Mouse (Mus musculus) layer of hippocampus, postnatal 10 days (tissue): ENCODE data around the gene Ctsa. TPM values are rescaled to one million over a fixed set of nuclear protein-coding genes. Genes with fewer than 3 reads are reported as not detected.
"Not testable (repeated sequence)": the region's sequence is repeated elsewhere in the genome, so short reads cannot be mapped to it uniquely, and the experiment has no call there.

Source experiments
- DNase-seq, 2 experiments: peaks; one replicate each; pipeline ENCODE4 v3.0.0; 2021; ENCODE audit warnings: low spot score in 2 of 2
- total RNA-seq, 2 experiments: library from RNA; stranded (reverse); gene quantifications; 2 replicates each; pipeline ENCODE4 v1.2.3; 2021

Ctsa gene
- total RNA-seq, 2 experiments from 2014 or later: 70.8 to 76.9 TPM

DNA sequence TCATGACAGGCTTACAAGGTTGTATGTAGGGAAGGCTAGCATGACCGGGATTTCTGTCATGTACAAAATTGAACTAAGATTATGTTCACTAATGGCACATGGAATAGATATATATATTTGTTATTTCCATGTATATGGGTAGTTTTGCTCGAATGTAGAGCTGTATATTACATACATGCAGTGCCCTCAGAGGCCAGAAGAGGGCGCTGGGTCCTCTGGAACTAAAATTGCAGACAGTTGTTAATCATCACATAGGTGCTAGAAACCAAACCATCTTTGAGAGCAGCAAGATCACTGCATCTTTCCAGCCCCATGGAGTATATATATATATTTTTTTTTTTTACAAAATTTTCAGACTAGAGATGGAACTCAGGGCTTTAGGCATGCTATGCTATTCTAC, 13.1 kb downstream of the Ctsa start:
- DNase-seq: no peak

DNA sequence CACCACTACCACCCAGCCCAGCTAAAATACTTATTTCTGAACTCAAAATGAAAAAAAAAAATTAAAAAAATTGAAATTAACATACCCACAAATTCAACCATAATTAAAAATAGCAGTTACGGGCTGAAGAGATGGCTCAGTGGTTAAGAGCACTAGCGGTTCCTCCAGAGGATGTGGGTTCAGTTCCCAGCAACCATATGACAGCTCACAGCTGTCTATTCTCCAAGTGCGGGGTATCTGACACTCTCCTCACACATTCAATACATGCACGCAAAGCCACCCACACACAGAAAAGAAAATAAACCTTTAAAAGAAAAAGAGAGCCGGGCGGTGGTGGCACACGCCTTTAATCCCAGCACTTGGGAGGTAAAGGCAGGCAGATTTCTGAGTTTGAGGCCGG, 17.4 kb downstream of the Ctsa start:
- no peak for DNase-seq

DNA sequence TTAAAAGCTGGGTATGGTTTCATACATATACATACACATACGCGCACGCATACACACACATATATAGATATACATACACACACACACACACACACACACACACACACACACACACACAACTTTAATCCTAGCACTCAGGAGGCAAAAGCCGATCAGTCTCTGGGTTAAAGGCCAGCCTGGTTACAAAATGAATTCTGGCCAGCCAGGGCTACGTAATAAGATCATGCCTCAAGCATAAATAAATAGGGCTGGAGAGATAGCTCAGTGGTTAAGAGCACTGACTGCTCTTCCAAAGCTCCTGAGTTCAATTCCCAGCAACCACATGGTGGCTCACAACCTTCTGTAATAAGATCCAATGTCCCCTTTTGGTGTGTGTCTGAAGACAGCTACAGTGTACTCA, 22.9 kb downstream of the Ctsa start:
- not testable (repeated sequence) for DNase-seq

DNA sequence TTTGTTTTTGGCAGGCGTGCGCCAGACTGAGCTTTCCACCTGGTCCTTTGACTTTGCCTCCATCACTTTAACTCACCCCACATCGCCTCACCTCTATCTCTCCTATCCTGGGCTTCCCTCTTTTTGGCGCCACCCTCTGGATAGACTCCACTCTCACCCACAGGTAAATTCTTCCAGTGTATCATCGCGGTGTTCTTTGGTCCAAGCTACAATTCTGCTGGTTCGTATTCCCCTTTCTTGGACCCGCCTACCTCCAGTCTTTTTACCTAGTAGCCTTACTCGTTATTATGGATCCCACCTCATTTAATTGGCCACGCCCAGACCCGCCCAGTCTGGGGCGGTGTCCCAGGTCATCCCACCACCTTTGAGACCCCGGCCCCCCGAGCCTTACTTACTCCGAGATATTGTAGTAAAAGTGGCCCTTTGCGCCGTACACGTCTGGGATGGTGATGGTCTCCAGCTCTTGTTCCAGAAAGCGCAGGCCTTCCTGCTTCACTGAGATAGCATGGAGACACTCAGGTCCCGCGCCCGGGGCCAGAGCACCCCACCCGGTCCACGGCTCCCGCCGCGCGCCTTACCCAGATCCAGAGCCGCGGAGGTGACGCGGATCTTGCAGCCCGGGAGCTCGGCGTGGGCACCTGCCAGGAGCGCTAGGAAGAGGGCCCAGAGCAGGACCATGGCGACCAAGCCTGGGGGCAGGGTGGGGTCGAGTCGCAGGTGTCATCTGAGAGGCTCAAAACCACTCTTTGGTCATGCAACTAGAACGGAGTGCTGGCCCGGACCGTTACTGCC, 23.8 kb downstream of the Ctsa start:
- no peak for DNase-seq

DNA sequence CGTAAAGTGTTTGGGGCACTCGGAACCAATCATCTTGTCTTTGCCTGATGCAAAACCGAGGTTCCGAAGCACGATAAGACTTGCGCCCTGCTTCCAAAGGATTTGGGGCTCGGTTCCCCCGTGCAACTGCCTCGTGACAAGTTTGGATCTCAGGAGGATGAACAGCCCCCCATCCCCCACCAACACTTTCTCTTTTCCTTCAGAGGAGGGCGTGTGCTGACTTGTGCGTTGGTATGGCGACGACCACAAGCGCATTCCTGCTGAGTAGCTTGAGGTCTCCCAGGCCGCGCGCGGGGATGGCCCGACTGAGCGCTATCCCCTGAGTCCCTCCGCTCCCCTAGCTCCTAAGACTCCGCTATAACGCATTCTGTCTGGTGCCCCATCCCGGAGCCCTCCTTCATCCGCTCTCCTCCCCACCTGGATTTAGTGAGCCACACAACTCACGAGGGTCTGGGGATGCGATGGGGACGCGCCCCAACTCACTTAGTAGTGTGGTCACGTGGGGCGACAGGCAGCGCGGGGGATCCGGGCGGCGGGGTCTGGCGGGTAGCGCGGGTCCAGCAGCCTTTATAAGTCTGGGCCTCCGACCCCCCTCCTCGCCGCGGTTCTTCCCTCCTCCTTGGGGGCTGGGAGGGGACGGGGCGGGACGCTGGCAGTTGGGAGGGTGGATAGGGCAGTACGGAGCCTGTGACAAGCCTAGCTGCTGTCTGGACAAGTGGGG, 24.6 kb downstream of the Ctsa start, which contains the start of gene Pltp:
Gene Pltp (minus strand): TSS at position 611 of the 721 bp plus-strand sequence.
- DNase-seq: peak; percentile 44 to 46

DNA sequence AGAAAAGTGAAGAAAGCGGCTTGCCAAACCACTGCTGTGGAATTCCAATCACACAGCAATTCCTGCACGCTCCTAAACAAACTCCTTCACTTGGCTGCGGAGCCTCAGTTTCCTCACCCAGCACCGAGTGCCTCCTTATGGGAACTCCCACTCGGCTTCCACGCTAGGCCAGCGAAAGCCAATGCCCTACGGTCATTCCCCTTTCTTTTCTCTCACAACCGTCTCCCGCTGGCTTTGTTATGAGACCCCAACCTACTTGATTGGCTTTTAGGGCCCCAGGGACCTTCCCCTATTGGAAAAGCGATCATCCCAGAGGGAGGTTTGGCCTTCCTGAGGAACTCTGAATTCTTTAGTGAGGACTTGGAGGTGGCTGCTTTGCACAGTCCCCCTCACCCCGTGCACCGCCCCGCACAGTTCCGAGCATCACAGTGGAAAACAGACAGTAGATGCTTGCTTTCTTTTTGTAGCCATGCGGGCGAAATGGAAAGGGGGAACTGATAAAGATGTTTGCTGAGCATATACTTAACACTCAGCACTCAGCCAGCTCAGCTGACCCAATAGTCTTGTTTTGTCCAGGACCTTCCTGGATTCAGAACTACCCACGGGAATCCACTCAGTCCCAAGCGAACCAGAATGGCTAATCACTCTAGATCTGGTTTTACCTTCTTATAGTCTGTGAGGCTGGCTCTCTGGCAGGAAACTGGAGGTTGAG, 25.3 kb downstream of the Ctsa start:
- DNase-seq: no peak

DNA sequence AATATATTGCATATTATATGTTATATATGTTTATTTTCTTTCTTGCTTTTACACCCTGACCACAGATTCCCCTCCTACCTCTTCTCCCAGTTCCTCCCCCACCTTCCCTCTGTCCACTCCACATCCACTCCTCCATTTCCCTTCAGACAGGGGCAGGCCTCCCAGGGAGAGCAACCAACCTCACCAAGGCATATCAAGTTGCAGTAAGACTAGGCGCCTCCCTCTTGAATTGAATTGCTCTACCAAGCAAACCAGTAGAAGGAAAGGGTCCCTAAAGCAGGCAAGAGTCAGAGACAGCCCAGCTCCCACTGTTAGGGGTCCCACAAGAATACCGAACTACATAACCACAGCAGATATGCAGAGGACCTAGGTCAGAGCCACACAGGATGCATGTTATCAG, 26.5 kb downstream of the Ctsa start:
- no peak for DNase-seq

DNA sequence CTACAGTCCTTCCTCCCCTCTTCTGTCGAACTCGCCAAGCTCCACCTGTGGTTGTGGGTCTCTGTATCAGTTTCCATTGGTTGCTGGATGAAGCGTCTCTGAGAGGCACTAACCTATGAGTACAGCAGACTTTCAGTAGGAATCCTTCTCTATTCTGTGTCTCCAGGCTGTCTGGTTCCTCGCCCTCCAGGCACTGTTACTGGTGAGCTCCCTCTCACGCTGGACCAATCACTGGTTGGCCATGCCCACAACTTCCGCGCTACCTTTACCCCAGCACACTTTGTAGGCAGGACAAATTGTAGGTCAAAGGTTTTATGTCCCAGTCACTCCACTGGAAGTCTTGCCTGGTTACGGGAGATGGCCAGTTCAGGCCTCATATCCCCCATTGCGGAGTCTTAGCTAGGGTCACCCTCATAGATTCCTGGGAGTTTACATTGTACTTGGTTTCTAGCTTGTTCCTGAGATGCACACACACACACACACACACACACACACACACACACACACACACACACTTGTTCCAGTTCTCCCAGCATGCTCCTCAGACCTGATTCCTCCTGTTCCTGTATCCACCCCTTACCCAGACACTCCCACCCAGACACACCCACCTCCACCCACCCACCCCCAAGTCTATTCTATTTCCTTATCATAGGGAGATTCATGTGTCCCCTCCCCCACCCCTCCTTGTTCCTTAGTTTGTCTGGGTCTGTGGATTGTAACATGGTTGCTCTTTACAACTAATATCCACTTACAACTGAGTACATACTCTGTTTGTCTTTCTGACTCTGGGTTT, 27.2 kb downstream of the Ctsa start:
- no peak for DNase-seq

DNA sequence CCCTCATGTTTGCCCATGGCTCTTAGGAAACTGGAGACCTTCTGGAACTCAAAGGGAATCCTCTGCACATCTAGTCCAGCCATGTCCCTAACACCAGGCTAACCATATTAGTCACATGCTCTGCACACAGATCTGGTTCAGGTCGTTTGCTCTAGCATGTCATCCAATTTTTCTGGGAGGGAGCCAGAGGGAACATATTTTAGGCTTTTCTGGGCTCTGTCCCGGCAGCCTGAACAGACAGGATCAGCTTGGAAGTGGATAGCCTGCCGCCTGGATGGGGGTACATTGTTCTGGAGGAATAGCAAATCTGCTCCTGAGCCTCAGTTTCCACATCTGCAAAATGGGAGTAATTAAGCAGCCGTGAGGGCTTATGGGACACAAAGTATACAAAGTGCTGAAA, 28.4 kb downstream of the Ctsa start:
- no peak for DNase-seq

DNA sequence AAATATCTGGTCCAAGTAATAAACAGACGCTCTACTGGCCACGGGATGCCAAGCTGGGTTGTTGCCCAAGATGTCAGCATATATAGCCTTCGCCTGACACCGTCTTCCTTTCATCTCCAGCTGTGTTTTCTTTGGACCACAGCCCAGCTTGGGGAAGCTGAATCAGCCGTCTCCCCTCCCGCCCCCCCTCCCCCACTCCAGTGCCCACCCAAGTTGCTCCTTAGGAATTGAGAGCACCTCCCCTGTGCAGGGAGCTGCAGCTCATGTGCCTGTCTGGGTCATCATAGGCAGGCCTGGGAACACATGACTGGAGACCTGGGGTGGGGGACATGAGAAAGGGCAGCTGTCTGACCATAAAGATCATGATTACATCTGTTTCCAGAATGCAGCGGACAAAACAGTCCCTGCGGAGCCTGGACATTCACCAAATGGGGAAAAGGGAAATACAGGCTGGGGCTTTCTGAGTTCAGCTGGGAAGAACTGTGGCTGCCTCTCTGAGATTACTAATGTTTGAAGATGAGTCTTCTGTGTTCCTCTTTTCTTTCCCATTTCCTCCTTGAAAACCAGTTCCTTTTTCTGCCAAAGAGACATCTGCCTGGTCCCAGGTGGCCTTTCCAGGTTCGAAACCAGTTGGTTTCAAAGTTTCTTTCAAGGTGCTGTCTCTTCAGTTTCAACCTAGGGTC, 29.6 kb downstream of the Ctsa start:
- no peak for DNase-seq

DNA sequence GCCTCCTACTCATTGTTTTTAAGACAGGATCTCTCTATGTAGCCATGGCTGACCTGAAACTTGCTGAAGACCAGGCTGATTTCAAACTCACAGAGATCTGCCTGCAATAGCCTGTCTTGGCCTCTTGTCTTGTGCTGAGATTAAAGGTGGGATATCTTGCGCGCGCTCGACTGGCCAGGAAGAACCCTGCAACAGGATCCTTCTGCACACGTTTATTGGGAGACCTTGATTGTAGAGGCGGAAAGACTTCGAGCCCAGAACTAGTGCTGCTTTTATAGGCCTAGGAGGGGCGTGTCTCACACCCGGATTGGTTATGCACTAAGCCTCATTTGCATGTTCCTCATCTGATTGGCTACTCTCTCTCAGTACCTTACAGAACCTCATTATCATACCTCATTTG, 30.7 kb downstream of the Ctsa start:
- DNase-seq: not testable (repeated sequence)

DNA sequence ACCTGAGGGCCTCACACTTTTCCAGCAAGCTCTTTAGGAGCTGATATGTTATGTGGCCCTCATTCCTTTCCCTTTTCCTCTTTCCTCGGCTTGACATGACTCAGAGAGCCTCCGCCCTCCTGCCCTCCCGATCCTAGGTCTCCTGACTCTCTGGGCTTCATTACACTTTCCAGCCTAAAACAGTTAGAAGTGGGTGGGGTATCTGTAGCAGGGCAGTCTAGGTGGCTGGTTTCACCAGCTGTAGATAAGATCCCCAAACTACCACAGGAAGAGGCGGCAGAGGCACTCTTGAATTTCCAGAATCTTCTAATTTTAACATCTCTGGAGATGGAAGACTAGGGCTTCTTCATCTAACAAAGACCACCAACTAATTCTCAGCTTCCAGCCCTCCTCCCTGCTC, 31.9 kb downstream of the Ctsa start:
- DNase-seq: no peak

DNA sequence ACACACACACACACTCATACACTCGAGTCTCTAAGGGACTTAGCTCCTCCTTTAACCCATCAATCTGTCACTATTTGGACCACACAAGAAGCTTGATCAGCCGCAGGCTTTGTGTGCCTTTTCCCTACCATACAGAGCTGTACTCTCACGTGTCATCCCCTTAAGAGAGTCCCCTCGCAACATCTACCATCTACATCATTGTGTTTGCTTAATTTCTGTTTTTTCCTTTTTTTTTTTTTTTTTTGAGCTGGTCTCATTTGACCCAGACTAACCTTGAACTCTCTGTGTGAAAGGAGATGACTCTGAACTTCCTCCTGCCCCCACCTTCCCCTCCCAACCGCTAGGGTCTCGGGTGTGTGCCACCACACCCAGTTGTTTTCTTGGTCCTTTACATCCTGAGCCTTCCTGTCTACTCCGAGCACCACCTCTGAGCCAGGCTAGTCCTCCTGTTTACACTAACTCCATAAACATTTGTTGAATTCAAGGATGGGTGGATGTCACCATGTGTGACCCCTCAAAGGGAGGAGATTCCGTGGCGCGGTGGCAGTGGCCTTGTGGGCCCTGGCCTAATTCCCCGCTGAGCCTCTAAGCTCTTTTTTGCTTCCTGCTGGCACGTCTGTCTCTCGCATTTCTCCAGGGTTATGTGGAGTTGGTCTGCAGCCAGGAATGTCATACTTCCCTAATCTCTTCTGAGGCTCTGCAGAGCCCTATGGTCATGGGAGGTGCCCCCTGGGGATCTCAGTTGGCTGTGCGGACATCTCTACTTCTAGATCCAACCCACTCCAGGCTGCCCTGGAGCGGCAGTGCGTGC, 34.3 kb downstream of the Ctsa start:
- no peak for DNase-seq

DNA sequence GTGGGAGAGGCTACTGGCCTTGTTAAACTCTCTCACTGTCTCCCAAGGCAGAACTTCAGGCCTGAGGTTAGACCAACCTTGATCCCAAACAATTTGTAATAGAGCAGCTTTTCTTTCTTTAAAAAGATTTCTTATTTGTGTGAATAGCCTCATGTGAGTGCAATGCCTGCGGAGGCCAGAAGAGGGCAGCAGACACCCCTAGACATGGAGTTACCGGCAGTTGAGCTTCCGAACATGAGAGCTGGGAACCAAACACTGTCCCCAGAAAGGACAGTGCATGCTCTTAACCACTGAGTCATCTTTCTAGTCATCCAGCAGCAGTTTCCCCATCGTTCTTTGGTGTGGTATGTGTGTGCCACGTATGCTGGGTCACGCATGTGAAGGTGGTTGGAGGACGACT, 34.9 kb downstream of the Ctsa start:
- DNase-seq: no peak

DNA sequence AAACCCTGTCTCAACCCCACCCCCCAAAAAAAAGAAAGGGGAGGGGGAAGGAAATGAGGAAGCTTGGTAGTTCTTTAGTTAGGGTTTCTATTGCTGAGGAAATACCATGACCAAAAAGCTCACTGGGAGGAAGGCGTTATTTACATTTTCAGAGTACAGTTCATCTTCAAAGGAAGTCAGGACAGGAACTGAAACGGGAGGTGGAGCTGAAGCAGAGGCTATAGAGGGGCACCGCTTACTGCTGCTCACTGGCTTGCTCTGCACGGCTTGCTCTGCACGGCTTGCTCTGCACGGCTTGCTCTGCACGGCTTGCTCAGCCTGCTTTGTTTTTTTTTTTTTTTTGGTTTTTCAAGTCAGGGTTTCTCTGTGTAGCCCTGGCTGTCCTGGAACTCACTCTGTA, 35.8 kb downstream of the Ctsa start:
- no peak for DNase-seq

DNA sequence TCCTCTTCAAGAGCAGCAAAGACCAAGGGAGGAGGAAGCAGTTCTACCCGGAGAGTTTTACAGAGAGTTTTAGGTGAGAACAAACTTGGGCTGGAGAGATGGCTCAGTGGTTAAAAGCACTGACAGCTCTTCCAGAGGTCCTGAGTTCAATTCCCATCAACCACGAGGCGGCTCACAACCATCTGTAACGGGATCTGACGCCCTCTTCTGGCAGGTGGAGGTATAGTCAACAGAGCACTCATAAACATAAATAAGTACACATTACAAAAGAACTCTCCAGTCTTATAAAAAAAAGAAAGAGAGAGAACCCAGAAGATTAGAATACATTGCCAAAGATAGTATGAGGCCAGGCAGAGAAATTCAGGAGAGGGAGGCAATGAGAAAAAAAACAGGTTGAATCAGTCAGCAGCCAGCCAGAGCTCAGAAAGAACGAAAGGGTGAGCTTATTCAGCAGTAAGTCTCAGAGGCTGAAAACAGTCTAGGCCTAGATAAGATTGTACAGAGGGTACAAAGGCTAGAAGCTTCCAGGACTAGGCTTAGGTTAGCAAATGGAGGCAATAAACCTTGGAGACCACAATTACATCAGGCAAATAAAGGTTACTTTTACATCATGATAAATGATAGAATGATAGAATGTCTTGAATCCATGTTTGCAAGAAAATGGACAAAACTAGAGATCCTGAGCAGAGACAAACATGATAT, 39.1 kb downstream of the Ctsa start:
- no peak for DNase-seq

DNA sequence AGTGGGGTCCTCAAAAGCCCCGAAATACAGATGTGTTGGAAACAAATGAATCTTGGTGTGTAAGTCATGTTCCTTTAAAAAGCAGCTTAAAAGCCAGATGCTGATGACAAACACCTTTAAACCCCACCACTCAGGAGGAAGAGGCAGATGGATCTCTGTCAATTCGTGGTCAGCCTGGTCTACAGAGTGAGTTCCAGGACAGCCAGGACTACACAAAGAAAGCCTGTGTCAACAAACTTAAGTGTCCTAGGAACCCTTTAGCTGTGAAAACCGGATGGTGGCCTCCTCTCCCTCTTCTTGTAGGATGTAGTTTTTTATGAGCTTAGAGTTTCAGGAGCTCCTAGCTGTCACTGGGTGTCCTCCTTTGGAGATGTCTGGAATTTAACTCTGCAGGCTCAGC, 40.9 kb downstream of the Ctsa start:
- DNase-seq: no peak

DNA sequence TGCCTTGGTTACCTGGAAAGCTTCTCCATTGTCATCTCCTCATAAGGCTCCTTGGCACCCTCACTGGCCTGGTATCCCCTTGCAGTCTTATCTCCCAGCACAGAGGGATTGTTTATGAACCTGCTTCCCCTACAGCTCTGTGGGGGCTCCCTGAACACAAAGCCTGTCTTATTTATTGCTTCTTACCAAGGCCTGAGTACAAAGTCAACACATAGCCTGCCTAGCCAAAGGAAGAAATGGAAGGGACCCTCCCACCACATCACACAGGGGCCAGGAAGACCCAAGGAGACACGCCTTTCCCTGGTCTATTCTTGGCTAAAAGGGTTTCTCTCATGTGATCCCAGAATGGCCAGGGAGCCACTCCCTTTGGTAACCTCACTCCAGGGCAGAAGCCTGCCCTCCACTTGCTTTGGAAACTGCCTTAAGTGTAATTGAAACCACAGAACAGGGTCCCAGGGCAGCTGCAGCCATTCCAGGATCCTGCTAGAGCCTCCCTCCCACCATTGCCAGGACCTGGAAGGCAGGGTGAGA, 41.6 kb downstream of the Ctsa start:
- no peak for DNase-seq

DNA sequence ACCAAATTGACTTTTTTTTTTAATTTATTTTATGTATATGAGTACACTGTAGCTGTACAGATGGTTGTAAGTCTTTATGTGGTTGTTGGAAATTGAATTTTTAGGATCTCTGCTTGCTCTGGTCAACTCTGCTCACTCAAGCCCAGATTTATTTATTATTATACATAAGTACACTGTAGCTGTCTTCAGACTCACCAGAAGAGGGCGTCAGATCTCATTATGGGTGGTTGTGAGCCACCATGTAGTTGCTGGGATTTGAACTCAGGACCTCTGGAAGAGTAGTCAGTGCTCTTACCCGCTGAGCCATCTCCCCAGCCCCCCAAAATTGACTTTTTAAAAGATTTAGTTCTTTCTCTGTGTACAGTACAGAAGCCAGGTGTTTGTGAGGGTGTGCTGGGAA, 43.0 kb downstream of the Ctsa start:
- not testable (repeated sequence) for DNase-seq
